Mouse (Mus musculus): Measurements from ENCODE around the gene Apbb1ip. TPM values are rescaled to one million over a fixed set of nuclear protein-coding genes. Genes with fewer than 3 reads are reported as not detected.
"Not testable (repeated sequence)": the region's sequence is repeated elsewhere in the genome, so short reads cannot be mapped to it uniquely, and the experiment has no call there.

The Apbb1ip gene
- total RNA-seq, 2 experiments from 2014 or later = 2.6 to 2.7 TPM

DNA sequence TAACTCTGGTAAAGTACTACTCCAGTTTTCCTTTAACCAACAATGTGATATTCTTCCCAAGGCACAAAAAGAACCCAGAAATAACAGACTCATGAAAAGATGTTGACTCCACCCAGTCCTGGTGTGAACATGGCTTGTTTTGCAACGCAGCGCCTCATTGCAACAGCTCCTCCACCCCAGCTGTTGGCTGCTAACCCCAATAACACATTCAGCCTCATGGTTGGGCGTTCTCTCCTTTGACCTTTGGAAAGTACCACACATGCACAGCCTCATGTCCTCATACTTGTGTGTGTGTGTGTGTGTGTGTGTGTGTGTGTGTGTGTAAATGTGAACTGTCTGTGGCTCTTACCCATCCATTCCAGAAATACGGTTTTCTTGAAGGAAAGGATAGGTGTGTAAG lies 37.0 kb downstream of the Apbb1ip start:
- intact Hi-C loops (cut with DNase I; ENCODE audit: low total_unique reads) = no loop called here
- DNase-seq = peak; percentile 16

DNA sequence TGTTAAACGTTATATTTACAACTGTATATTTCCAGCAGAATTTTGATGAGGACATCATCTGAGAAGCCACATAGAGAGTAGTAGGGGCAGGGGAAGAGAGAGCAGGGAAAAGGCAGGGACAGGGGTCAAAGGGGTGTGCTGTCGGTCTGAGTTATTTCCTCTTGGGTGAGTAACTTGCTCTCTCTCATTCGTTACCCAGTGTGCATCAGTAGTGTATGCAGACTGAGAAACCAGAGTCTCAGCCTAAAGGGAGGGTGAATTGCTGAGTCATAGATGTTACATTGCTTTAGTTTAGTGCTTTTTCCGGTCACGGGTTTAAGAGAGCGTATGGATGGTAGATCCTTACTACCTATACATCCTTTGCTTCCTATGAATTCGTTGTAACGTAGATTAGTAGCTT lies 37.6 kb downstream of the Apbb1ip start:
- intact Hi-C loops (cut with DNase I; ENCODE audit: low total_unique reads) = no loop called here

DNA sequence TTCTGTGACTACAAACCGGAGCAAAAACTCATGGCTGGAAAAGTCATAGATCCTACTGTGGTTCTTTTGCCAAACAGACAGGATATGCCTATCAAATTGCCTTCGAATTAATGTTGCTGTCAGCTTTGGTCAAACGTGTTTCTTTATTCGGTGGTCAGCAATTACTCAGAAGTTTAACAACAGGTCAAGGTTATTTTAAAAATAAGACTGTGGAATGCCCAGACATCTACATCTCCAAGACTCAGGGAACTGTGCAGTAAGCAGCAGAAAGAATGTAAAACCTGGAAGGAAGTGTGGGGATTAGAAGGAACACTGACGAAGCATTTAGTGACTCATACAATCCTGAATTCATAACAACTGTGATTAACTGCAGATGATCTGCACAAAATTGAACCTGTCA lies 40.0 kb downstream of the Apbb1ip start:
- no peak for DNase-seq
- intact Hi-C loops (cut with DNase I; ENCODE audit: low total_unique reads) = no loop called here

More for the DNA sequence above, 37.6 kb downstream of the Apbb1ip start:
- no peak for DNase-seq

DNA sequence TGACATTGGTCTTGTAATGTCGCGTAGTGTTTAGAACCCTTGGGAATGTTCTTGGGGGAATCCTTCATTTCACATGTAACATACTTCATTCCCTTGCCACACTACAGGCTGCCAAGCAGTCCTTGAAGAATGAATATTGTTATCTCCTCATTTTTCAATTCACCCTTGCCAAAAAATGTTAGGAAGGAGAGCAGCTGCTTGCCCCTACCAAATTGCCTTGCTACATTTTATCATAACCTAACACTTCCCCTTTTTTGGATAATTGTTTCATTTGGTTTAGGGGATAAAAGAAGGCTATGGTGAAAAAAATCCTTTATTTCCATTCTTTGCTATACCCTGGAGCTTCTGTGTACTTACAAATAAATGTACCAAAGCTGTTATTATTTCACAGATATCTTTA lies 41.8 kb downstream of the Apbb1ip start:
- no peak for DNase-seq
- intact Hi-C loops (cut with DNase I; ENCODE audit: low total_unique reads) = no loop called here

DNA sequence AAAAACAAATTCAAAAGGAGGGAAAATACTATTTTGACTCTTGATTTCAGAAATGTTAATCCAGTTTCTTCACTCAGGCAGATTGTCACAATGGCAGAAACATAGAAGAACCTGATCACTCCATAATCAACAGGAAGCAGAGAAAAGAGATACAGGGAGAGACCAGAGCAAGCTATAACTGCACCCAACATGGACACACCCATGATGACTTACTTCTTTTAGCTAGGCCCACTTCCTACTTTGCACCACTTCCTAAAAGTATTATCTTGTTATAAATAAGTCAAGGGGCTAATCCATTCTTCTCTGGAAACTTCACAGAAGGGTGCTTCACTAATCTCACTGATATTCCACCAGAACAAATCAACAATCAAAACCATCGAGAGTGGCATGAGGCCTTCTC lies 42.3 kb downstream of the Apbb1ip start:
- DNase-seq = no peak
- intact Hi-C loops (cut with DNase I; ENCODE audit: low total_unique reads) = no loop called here

DNA sequence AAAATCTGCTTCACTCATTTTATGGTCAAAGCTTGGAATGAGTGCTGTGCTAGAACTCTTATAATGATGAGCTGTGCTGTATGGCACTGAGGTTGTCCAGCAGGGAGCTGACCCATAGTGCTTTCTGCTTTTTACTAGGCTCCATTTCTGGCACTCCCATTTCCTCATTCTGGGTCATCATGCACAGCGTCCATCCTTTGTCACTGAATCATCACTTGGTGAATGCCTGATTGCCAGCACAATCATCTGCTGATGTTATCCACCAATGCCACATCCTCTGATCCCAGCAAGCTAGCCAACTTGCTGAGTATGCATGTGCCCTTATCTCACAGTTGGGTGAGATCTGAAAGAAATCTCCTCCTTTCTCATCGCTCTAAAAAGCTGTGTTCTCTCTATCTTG lies 48.4 kb downstream of the Apbb1ip start:
- intact Hi-C loops (cut with DNase I; ENCODE audit: low total_unique reads) = no loop called here
- DNase-seq = no peak

DNA sequence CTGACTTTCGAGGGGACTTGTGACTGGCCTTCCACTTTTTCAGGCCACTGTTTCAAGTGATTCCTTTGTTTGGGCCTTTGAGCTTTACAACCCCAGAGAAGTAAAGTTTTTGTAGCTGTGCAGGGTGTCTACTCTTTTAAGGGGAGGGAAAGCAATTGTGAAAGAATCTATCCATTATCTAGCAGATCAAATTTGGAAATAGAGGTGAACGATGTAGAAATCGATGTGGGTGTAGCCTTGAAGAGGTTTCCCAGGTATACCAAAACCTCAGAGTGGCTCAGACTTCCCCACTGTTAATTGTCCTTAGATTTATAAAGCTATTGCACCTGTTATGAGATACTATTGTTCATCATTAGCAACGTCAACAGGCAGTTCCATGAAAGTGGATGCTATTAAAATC lies 71.6 kb downstream of the Apbb1ip start:
- intact Hi-C loops (cut with DNase I; ENCODE audit: low total_unique reads) = no loop called here
- no peak for DNase-seq

DNA sequence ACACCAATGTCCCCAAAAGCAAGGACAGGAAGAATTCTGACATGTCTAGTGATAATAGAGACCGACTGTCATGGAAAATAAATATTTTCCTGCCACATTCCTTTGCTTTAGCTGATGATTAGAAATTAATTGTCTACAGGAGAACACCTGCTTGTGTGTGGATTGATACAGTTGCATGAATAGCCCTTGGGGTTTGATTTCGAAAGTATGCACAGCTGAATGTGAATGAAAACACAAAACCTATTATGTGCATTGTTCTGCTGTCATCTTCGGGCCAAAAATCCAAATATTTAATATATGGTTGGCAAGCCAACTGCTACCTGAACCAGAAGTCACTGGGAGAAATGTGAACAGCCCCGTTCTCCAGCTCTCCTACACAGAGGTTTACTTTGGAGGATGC lies 78.0 kb downstream of the Apbb1ip start:
- intact Hi-C loops (cut with DNase I; ENCODE audit: low total_unique reads) = no loop called here
- no peak for DNase-seq

DNA sequence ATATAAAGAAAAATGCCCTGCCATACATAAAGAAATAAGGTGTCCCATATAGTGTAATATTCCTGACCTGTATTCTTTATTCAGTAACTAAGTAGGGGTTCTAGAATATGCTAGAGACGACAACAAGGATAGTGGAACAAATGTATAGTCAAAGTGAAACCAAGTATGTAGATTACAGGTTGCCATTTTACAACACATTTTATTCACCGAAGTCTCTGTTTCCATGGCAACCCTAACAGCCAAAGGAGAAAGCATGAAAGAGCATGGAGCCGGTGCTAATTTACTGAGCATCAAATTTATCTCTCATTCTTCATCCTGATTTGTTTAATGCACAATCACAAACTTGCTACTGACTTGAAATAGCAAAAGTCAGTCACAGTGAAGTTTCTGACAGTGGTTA lies 83.6 kb downstream of the Apbb1ip start:
- no peak for DNase-seq
- intact Hi-C loops (cut with DNase I; ENCODE audit: low total_unique reads) = no loop called here

DNA sequence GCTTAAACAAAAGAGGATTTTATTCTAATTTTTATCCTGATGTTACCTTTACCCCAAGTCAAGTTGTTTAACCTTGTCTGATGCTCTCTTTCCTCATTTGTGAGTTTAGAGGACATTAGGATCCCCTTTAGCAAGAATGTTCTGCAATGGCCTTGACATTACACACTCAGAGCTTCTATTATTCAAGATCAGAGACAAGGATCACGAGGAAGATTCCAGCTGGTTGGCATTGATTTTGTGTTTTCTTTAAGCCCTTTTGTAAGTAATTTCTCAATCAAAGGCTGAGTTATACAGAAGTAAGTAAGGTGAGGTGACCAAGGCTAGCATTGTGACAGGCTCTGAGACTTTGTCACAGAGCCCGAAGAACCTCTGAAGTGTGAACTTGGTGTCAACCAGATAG lies 88.3 kb downstream of the Apbb1ip start:
- intact Hi-C loops (cut with DNase I; ENCODE audit: low total_unique reads) = loop anchor here (10.0 kb wide), 1 partner anchor 107 kb away; no protein-coding TSS in a partner anchor
- no peak for DNase-seq

DNA sequence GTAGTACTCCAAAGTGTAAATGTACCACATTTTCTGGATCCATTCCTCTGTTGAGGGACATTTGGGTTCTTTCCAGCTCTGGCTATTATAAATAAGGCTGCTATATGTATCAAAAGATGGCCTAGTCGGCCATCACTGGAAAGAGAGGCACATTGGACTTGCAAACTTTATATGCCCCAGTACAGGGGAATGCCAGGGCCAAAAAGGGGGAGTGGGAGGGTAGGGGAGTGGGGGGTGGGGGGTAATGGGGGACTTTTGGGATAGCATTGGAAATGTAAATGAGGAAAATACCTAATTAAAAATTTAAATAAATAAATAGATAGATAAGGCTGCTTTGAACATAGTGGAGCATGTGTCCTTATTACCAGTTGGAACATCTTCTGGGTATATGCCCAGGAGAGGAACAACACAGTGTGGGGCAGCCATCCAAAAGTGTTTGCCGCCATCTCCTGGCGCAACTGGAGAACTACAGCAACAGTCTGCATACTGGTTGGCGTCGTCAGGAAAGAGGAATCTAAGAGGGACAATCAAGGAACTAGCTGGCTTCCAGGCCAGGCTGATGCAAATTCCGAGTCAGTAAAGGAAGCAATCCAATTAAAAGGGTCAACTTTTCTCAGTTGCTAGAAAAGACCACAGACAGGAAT lies 90.6 kb downstream of the Apbb1ip start:
- intact Hi-C loops (cut with DNase I; ENCODE audit: low total_unique reads) = loop anchor here (10.0 kb wide), 1 partner anchor 110 kb away; no protein-coding TSS in a partner anchor
- DNase-seq = peak; percentile 66

DNA sequence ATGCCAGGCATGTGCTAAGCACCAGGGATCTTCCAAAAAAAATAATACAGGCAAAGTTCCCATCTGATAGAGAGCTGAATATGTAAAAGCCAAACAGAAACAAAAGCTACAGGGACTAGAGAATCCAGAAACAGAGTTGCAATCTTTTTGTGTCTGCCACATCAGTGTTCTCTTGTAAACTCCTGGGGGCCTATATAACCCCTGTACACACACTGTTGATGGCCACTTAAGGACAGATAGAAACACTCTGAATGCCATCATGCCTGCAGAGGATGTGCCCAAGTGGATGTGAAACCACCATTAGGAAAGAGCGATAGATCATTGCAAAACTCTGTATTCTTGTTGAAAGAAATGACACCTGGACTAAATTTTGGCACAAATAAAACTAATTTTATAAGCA lies 91.9 kb downstream of the Apbb1ip start:
- intact Hi-C loops (cut with DNase I; ENCODE audit: low total_unique reads) = loop anchor here (10.0 kb wide), 1 partner anchor 111 kb away; no protein-coding TSS in a partner anchor
- no peak for DNase-seq

DNA sequence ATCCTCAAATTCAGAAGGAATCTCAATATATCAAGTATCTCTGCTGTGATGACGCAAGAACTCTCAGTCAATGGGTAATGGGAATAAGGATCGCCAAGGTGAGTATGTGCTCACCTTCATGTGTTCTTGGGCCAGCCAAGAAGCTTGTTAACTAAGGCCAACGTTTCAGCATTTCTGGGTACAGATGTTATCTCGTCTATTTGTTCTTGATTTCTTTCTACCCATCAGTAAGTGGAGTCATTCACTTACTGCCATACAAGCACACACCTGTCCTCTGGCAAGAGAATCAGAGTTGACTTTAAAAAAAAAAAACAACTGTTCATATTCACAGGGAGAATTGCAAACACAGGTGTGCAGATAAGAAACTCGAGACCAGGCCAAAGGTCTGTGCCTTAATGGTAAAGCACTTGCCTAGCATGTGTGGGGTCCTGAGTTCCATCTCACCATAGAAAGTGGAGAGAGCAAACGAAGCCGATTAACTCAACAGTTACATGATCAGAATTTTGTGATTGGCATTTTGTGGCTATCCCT lies 93.1 kb downstream of the Apbb1ip start:
- intact Hi-C loops (cut with DNase I; ENCODE audit: low total_unique reads) = loop anchor here (10.0 kb wide), 1 partner anchor 112 kb away; no protein-coding TSS in a partner anchor
- no peak for DNase-seq

DNA sequence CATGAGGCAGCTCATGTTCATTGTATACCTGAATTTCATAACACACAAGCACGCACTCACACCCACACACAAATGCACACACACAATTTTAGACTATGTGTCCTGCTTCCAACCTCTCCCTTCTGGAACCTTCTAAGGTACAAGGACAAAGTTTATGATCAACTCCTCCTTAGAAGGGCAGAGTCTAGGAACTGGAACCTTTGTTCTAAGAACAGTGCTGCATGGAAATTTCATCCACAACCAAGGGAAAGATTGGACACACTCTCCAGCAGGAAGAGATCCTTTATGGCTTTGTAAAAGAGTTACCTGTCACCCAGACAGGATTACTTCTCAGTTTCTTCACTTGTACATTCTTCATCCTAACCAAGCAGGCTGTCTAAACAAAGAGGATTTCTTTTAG lies 99.3 kb downstream of the Apbb1ip start:
- intact Hi-C loops (cut with DNase I; ENCODE audit: low total_unique reads) = no loop called here
- no peak for DNase-seq

DNA sequence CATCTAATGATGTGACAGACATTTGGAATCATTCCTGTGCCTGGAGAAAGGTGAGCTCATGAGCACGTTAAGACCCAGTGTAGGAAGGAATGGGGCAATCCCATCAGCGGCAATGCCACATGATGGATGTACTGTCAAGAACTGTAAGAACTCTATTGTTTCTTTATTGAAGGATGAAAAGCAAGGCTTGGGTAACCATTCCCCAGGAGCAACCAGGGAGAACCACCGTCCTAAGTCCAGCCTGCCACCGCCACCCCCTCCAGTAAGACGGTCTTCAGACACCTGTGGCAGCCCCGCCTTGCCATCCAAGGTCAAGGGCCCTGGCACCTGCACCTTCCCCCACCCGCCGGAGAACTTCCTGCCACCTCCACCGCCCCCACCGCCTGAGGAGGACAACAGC lies 100.7 kb downstream of the Apbb1ip start:
- intact Hi-C loops (cut with DNase I; ENCODE audit: low total_unique reads) = no loop called here
- peak; percentile 4 for DNase-seq

DNA sequence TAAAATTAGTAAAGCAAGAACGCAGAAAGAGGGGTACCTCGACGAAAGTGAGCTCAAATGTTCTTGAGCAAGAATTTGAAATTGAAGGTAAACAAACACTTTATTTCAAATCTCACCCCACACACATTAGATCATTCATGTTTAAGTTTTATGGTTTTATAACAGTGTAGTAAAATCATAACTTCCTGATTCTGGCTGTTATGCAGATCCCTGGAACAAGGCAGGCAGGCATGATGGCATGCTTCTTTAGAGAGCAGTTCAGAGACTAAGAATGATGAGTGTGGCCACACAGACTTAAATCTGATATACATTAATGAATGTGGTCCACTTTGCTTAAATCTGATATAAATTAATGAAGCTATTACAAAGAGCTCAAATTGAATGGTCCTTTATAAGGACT lies 102.7 kb downstream of the Apbb1ip start:
- intact Hi-C loops (cut with DNase I; ENCODE audit: low total_unique reads) = no loop called here
- no peak for DNase-seq

DNA sequence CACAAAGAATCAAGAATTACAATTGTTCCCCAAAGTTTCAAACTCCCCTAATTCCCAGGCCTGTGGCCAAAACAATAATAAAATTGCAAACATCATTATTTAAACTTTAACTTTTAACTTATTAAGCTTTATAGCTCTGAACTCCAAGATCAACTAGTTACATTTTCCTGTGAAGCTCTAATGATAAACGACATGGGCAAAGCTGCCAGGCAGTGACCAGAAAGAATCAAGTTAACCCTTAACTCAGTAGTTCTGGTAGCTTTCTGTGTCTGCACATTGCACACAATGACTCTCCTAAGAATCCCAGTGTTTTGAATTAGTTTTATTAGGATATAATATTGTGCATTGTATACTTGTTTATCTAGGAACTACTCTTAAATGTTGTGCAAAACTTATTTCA lies 104.9 kb downstream of the Apbb1ip start:
- no peak for DNase-seq
- intact Hi-C loops (cut with DNase I; ENCODE audit: low total_unique reads) = no loop called here

DNA sequence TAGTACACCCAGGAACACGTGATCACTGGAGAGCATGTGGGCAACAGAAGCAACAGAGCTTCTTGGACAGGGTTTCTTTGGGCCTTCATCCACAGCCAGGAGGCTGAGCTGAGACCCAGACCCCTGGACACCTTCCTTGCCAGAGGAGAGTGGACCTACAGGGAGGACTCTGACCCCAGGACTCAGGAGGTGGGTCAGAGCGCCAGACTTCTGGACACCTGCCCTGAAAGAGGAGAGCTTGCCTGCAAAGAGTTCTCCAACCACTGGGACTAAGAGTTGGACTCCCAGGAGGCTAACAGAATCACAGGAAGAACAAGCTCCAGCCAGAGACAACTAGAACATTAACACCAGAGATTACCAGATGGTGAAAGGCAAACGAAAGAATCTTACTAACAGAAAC lies 106.8 kb downstream of the Apbb1ip start:
- intact Hi-C loops (cut with DNase I; ENCODE audit: low total_unique reads); DNase-seq: not testable (repeated sequence)

DNA sequence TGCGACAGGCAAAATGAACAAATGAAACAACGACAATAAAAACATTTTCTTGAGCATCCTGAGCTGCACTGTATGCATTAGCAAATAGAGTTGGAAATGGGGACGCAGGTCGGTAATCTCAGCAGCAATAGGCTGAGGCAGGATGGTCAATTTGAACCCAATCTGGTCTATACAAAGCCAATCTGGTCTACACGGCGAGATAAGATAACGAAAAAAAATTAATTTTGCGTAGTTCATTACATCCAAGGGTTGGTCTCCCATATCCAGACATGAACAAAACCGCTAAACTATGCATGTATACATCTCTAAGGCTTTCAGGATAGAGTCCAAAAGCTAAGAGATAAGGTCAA lies 121.0 kb downstream of the Apbb1ip start:
- intact Hi-C loops (cut with DNase I; ENCODE audit: low total_unique reads) = loop anchor here (10.0 kb wide), 1 partner anchor 170 kb away; the partner anchor contains the start of gene Acbd5
- DNase-seq = no peak

DNA sequence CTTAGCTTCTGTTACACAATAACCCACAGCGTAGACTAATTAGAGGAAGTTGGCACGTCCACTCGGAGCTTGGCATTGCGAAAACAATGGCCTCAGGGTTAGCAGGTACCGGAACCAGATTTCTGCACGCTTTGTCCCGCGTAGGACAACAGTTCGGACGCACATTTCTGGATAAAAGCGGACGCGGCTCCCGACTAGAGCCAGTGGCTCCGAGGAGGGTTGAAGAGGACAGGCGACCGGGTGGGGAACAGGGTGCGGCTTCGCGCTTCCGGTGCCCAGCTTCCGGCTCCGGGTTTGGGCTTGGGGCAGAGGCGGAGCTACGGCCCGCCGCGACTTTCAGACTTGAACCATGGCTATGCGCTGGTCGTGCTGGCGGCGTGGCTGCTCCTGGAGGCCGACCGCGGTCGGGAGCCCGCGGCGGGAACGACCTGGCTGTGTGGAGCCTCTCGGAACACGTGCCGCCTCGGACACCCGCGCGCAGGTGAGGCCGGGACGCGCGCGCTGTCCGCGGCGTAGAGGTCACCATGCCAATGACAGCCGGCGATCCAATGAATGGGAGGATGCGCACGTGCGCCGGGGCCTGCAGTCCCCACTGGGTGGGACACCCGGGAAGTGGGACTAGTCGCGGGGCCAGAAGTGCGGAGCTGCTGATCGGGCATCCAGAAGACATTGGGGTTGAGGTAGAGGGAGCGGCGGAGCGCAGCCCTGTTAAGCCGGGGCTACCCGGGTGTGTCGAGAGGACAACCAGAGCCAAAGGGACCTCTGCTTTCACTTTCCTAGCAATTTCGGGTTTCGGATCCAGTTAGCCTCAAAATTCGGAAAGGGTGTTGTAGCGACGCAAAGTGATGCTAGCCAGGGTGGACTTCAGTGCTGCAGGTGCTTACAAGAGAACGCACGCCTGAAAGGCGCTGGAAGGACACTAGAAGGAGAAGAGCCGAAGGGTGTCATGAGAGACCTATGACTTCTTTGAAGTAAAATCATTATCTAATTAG lies 121.7 kb downstream of the Apbb1ip start, which contains the start of gene Pdss1:
Gene Pdss1 (plus strand): TSS at position 241 of the 992 bp plus-strand sequence.
- DNase-seq = peak; percentile 93
- intact Hi-C loops (cut with DNase I; ENCODE audit: low total_unique reads) = loop anchor here (10.0 kb wide), 1 partner anchor 169 kb away; the partner anchor contains the start of gene Acbd5

Measured in gastrocnemius, postnatal 14 days (tissue).